10 mouse cellular contexts compared by ENCODE assay signal in genomic region chr11:117168278-117169087, GRCm38 (mm10). TPM values are rescaled to one million over a fixed set of nuclear protein-coding genes. Genes with fewer than 3 reads are reported as not detected.
A peak's percentile ranks its signal among the peaks of the same experiment; 100 is the strongest.
DNase-seq lines count a peak whose midpoint lies in the region; ATAC-seq and TF ChIP-seq lines count a peak whose summit lies in the region.
"Had no signal": no experiment of that assay in that cellular context is flagged by ENCODE, and none has a peak within 500 bp of the region (broad histone marks: within the 10 kb centered on the region; RNA-seq: fewer than 3 reads in every experiment).

No protein-coding gene starts in this region.

- intact Hi-C loops in heart, postnatal 25 days (cut with DNase I), result no loop called here

- no peak overlapping the region for H3K4me2 ChIP-seq in forebrain, postnatal 0 days (ENCODE audit: low read depth)
- H3K4me2 ChIP-seq: midbrain, embryonic 12.5 days had no signal

- WGBS in forebrain, postnatal 0 days, result 71% methylated on average over 20 of the region's 20 CpGs
- 87% methylated on average over 20 of the region's 20 CpGs for WGBS in thymus, adult 2 months

- ATAC-seq in forebrain, postnatal 0 days, result peak; percentile 16; the same call in 1 of the 2 replicates

- DNase-seq in heart, postnatal 4 days, result peak; percentile 42
- DNase-seq in heart, postnatal 25 days (ENCODE audit: low spot score), result no peak
- DNase-seq in lung, postnatal 10 days, result peak; percentile 35
- no peak for DNase-seq in lung, postnatal 36 days
- peak; percentile 45 for DNase-seq in cerebellum, adult 8-10 months
- DNase-seq in forebrain, postnatal 0 days, result peak; percentile 62
- DNase-seq in thymus, adult 2 months, result no peak
- DNase-seq in T-cell, adult 2 months (ENCODE audit: low spot score), result no peak

- TF ChIP-seq POLR2A in thymus, adult 2 months (IDR thresholded peaks at IDR 0.05; ENCODE audit: control insufficient read depth, extremely low read depth, insufficient read depth, low read length, poor library complexity), result no peak

- H3K27ac ChIP-seq in forebrain, postnatal 0 days (ENCODE audit: low read depth, low read length), result peak overlapping the region; percentile 84
- no peak overlapping the region for H3K27ac ChIP-seq in thymus, adult 2 months (ENCODE audit: control insufficient read depth, insufficient read depth, low read length)
- H3K27ac ChIP-seq: liver, embryonic 14.5 days; midbrain, embryonic 12.5 days had no signal

- TF ChIP-seq CTCF in forebrain, postnatal 0 days (IDR thresholded peaks at IDR 0.05; ENCODE audit: low read depth), result no peak
- no peak for TF ChIP-seq CTCF in thymus, adult 2 months (IDR thresholded peaks at IDR 0.05; ENCODE audit: borderline replicate concordance, control insufficient read depth, extremely low read depth, insufficient read depth, low read length, poor library complexity)

- H3K9me3 ChIP-seq in forebrain, postnatal 0 days (ENCODE audit: low read length), result no peaks in the 10 kb centered on the region

- H3K4me1 ChIP-seq in forebrain, postnatal 0 days (ENCODE audit: insufficient read depth), result peaks cover 16% of the 10 kb centered on the region
- no peaks in the 10 kb centered on the region for H3K4me1 ChIP-seq in thymus, adult 2 months (replicated peaks; ENCODE audit: control insufficient read depth, insufficient read depth, low read length)

- no peak overlapping the region for H3K4me3 ChIP-seq in forebrain, postnatal 0 days (ENCODE audit: low read depth, low read length)
- H3K4me3 ChIP-seq in thymus, adult 2 months (ENCODE audit: control insufficient read depth, insufficient read depth, low read length), result no peak overlapping the region
- H3K4me3 ChIP-seq: midbrain, embryonic 12.5 days had no signal

- H3K27me3 ChIP-seq in forebrain, postnatal 0 days (ENCODE audit: insufficient read depth, low read length), result no peaks in the 10 kb centered on the region
- H3K27me3 ChIP-seq in thymus, adult 2 months (ENCODE audit: control insufficient read depth, insufficient read depth, low read length), result no peaks in the 10 kb centered on the region

- H3K9ac ChIP-seq in forebrain, postnatal 0 days, result 0 out of 2 replicates have a peak overlapping the region, but pooled peaks have one; percentile 22
- H3K9ac ChIP-seq: liver, embryonic 14.5 days; midbrain, embryonic 12.5 days had no signal

- H3K36me3 ChIP-seq in forebrain, postnatal 0 days (ENCODE audit: insufficient read depth), result no peaks in the 10 kb centered on the region
- no peaks in the 10 kb centered on the region for H3K36me3 ChIP-seq in thymus, adult 2 months (ENCODE audit: control insufficient read depth, insufficient read depth, low read length)
- H3K36me3 ChIP-seq: midbrain, embryonic 12.5 days had no signal

RNA-seq across cellular contexts. Expression of gene Sept9, which starts 31.0 kb away (rescaled TPM):
- total RNA-seq in heart, postnatal 4 days (2021), result 10 to 100 TPM; 76.7 to 77.4 TPM
- total RNA-seq in heart, postnatal 25 days (2021), result 10 to 100 TPM; 32.2 to 35.2 TPM
- 99.3 and 112 TPM in 2 replicates for total RNA-seq in forebrain, postnatal 0 days (2014; rRNA removed)
- polyA plus RNA-seq in forebrain, postnatal 0 days (2015; fragmentation: Nextera tagmentation; extraction: Ambion mirVana), result 99.7 and 112 TPM in 2 replicates
- polyA plus RNA-seq in thymus, adult 2 months (2012; rRNA removed), result 113 and 139 TPM in 2 replicates

RNA-seq across cellular contexts. Expression of gene Sec14l1, which starts 53.5 kb away (rescaled TPM):
- total RNA-seq in heart, postnatal 4 days (2021), result 10 to 100 TPM; 78.4 to 81.7 TPM
- total RNA-seq in heart, postnatal 25 days (2021), result 10 to 100 TPM; 71.7 to 74.1 TPM
- 81.3 and 82.9 TPM in 2 replicates for total RNA-seq in forebrain, postnatal 0 days (2014; rRNA removed)
- polyA plus RNA-seq in forebrain, postnatal 0 days (2015; fragmentation: Nextera tagmentation; extraction: Ambion mirVana), result 62.1 and 65.1 TPM in 2 replicates
- polyA plus RNA-seq in thymus, adult 2 months (2012; rRNA removed), result 75.6 and 84.8 TPM in 2 replicates

Comparison
In these comparisons a context has a peak if more than half of its experiments do, and no peak if none do; other contexts are left out.
1. DNase-seq: peak in heart, postnatal 4 days (single experiment), lung, postnatal 10 days (single experiment), cerebellum, adult 8-10 months (single experiment) and forebrain, postnatal 0 days (single experiment); none in heart, postnatal 25 days (single experiment), lung, postnatal 36 days (single experiment), thymus, adult 2 months (single experiment) and T-cell, adult 2 months (single experiment).